In the genomic region with DNA sequence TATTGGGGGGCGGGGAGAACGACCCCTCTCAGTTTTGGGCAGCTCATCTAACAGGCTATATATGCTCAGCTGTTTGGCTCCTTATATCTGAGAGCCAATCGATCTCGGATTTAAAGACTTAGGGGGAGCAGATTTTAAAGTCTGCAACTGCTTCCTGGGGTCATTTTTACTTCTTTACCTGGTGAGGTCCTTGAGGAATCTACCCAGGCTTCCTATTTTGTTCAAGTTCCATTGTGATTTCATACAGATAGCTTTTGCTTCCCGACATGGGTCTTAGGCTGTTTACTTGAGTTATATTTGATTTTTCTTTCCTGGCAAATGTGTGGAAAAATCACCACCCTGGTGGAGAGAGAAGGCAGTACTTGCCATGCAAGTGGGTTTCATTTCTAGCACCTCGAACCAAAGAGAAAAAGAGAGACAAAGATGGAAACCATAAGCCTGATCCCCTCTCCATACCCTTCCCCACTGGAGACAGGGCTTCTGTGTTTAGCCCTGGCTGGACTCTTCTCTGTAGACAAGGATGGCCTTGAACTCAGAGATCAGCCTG, we compare ENCODE assay signal across 1 mouse cellular context.
TF ChIP-seq lines count a peak whose summit lies in the region.

No protein-coding gene starts in this region.

TF ChIP-seq in CH12.LX, 34 proteins besides CTCF, POLR2A, EP300 and RAD21 (continued from another document):
- TF ChIP-seq MXI1 (IDR thresholded peaks at IDR 0.05; ENCODE audit: low read depth, low read length): peak; percentile 23; the same call in 1 of the 2 replicates
- no peak for TF ChIP-seq HCFC1 (IDR thresholded peaks at IDR 0.05; ENCODE audit: low read depth, low read length)
